Comparison of ENCODE assay signal across 17 mouse cellular contexts in genomic region chr4:140967386-140968159, GRCm38 (mm10). TPM values are rescaled to one million over a fixed set of nuclear protein-coding genes. Genes with fewer than 3 reads are reported as not detected.
"Had no signal": no experiment of that assay in that cellular context is flagged by ENCODE, and none has a peak within 500 bp of the region (broad histone marks: within the 10 kb centered on the region; RNA-seq: fewer than 3 reads in every experiment).

No protein-coding gene starts in this region.

- H3K4me3 ChIP-seq: layer of hippocampus, adult 2 months; limb, embryonic 13.5 days; midbrain, embryonic 12.5 days; neural tube, embryonic 13.5 days had no signal

- H3K9ac ChIP-seq: limb, embryonic 13.5 days; liver, embryonic 14.5 days; lung, embryonic 14.5 days; midbrain, embryonic 12.5 days; neural tube, embryonic 13.5 days had no signal

- H3K27me3 ChIP-seq: limb, embryonic 13.5 days; midbrain, embryonic 12.5 days; neural tube, embryonic 13.5 days had no signal

- DNase-seq: kidney, adult 11 months; kidney, adult 9 months; kidney, postnatal 10 days; kidney, postnatal 4 days; left cerebral cortex, postnatal 4 days; lung, embryonic 14.5 days; retina, postnatal 1 day; right cerebral cortex, postnatal 4 days; spleen, adult 18-20 months; thymus, postnatal 36 days had no signal

- ATAC-seq: midbrain, embryonic 16.5 days had no signal

- H3K27ac ChIP-seq: layer of hippocampus, adult 2 months; limb, embryonic 13.5 days; liver, embryonic 14.5 days; midbrain, embryonic 12.5 days; neural tube, embryonic 13.5 days had no signal

- H3K4me2 ChIP-seq: limb, embryonic 13.5 days; lung, embryonic 14.5 days; midbrain, embryonic 12.5 days; neural tube, embryonic 13.5 days had no signal

- H3K9me3 ChIP-seq: limb, embryonic 13.5 days; midbrain, embryonic 12.5 days; neural tube, embryonic 13.5 days had no signal

RNA-seq across cellular contexts. Expression of gene Mfap2, which starts 42.6 kb away (rescaled TPM):
- total RNA-seq: megakaryocyte-erythroid progenitor cell, adult 5-6 weeks had no signal
